Comparison of ENCODE assay signal across 8 mouse cellular contexts in genomic region chr14:32160563-32160962, GRCm38 (mm10). TPM values are rescaled to one million over a fixed set of nuclear protein-coding genes. Genes with fewer than 3 reads are reported as not detected.
A peak's percentile ranks its signal among the peaks of the same experiment; 100 is the strongest.
DNase-seq lines count a peak whose midpoint lies in the region; ATAC-seq lines count a peak whose summit lies in the region.

No protein-coding gene starts in this region.

- H3K4me3 ChIP-seq in kidney, embryonic 14.5 days (ENCODE audit: low read length): peak overlapping the region; percentile 65
- peak overlapping the region; percentile 78 for H3K4me3 ChIP-seq in hindbrain, embryonic 15.5 days
- peak overlapping the region; percentile 75 for H3K4me3 ChIP-seq in midbrain, embryonic 16.5 days (ENCODE audit: low read depth, low read length)

- no peak overlapping the region for H3K27ac ChIP-seq in kidney, embryonic 14.5 days (ENCODE audit: low read depth, low read length)
- H3K27ac ChIP-seq in hindbrain, embryonic 15.5 days (replicated peaks): peak overlapping the region; percentile 85
- peak overlapping the region; percentile 89; the same call in 1 of the 2 replicates for H3K27ac ChIP-seq in midbrain, embryonic 16.5 days (ENCODE audit: low read length)

- no peaks in the 10 kb centered on the region for H3K36me3 ChIP-seq in kidney, embryonic 14.5 days (ENCODE audit: control insufficient read depth, insufficient read depth, low read length)
- H3K36me3 ChIP-seq in hindbrain, embryonic 15.5 days: no peaks in the 10 kb centered on the region
- H3K36me3 ChIP-seq in midbrain, embryonic 16.5 days (ENCODE audit: control insufficient read depth, insufficient read depth, low read length): no peaks in the 10 kb centered on the region

- H3K4me1 ChIP-seq in kidney, embryonic 14.5 days (ENCODE audit: control insufficient read depth, insufficient read depth, low read length): peaks cover 20% of the 10 kb centered on the region
- H3K4me1 ChIP-seq in hindbrain, embryonic 15.5 days (replicated peaks): peaks cover 32% of the 10 kb centered on the region
- peaks cover 26% of the 10 kb centered on the region for H3K4me1 ChIP-seq in midbrain, embryonic 16.5 days (ENCODE audit: control insufficient read depth, insufficient read depth, low read length)

- no peaks in the 10 kb centered on the region for H3K27me3 ChIP-seq in kidney, embryonic 14.5 days (ENCODE audit: control insufficient read depth, insufficient read depth, low read length)
- H3K27me3 ChIP-seq in hindbrain, embryonic 15.5 days: no peaks in the 10 kb centered on the region
- H3K27me3 ChIP-seq in midbrain, embryonic 16.5 days (ENCODE audit: control insufficient read depth, insufficient read depth, low read depth, low read length): no peaks in the 10 kb centered on the region

- WGBS in kidney, embryonic 14.5 days: 30% methylated on average over 7 of the region's 7 CpGs
- 44% methylated on average over 7 of the region's 7 CpGs for WGBS in hindbrain, embryonic 15.5 days
- 43% methylated on average over 7 of the region's 7 CpGs for WGBS in midbrain, embryonic 16.5 days

- H3K9ac ChIP-seq in kidney, embryonic 14.5 days (ENCODE audit: low read depth, low read length): peak overlapping the region; percentile 77
- peak overlapping the region; percentile 87 for H3K9ac ChIP-seq in hindbrain, embryonic 15.5 days
- H3K9ac ChIP-seq in midbrain, embryonic 16.5 days (ENCODE audit: low read depth, low read length): peak overlapping the region; percentile 100

- DNase-seq in kidney, adult 11 months: no peak
- DNase-seq in c-Kit-positive CD71-positive TER-119-positive erythroid progenitor cells, embryonic 14.5 days (ENCODE audit: low spot score): peak; percentile 37
- DNase-seq in layer of hippocampus, adult 9-11 months: no peak
- DNase-seq in right cerebral cortex, adult 2 months (ENCODE audit: low spot score in 2 of 2): no peak
- DNase-seq in testis, postnatal 14 days (ENCODE audit: low spot score): no peak

- ATAC-seq in kidney, embryonic 14.5 days (ENCODE audit: low FRiP score, low TSS enrichment): no peak
- ATAC-seq in hindbrain, embryonic 15.5 days (ENCODE audit: low FRiP score, low read depth): no peak
- no peak for ATAC-seq in midbrain, embryonic 16.5 days

- peak overlapping the region; percentile 75 for H3K4me2 ChIP-seq in kidney, embryonic 14.5 days (replicated peaks; ENCODE audit: low read depth, low read length)
- peak overlapping the region; percentile 79 for H3K4me2 ChIP-seq in hindbrain, embryonic 15.5 days
- peak overlapping the region; percentile 91 for H3K4me2 ChIP-seq in midbrain, embryonic 16.5 days (ENCODE audit: low read length)

- H3K9me3 ChIP-seq in kidney, embryonic 14.5 days (ENCODE audit: control insufficient read depth, low read length): no peaks in the 10 kb centered on the region
- H3K9me3 ChIP-seq in hindbrain, embryonic 15.5 days: no peaks in the 10 kb centered on the region
- H3K9me3 ChIP-seq in midbrain, embryonic 16.5 days (replicated peaks; ENCODE audit: control insufficient read depth, low read length, poor library complexity, severe bottlenecking): no peaks in the 10 kb centered on the region

RNA-seq across cellular contexts. Expression of gene Ncoa4, which starts 0.9 kb away (rescaled TPM):
- 74.8 and 106 TPM in 2 replicates for polyA plus RNA-seq in kidney, embryonic 14.5 days (2014; fragmentation: Nextera tagmentation; extraction: Ambion mirVana)
- polyA plus RNA-seq in hindbrain, embryonic 15.5 days (2015; fragmentation: Nextera tagmentation; extraction: Ambion mirVana): 95.6 and 103 TPM in 2 replicates
- 107 and 110 TPM in 2 replicates for polyA plus RNA-seq in midbrain, embryonic 16.5 days (2015; fragmentation: Nextera tagmentation; extraction: Ambion mirVana)

RNA-seq across cellular contexts. Expression of gene Msmb, which starts 18.7 kb away (rescaled TPM):
- polyA plus RNA-seq in kidney, embryonic 14.5 days (2014; fragmentation: Nextera tagmentation; extraction: Ambion mirVana): not detected in 2 replicates
- not detected in 2 replicates for polyA plus RNA-seq in hindbrain, embryonic 15.5 days (2015; fragmentation: Nextera tagmentation; extraction: Ambion mirVana)
- not detected in 2 replicates for polyA plus RNA-seq in midbrain, embryonic 16.5 days (2015; fragmentation: Nextera tagmentation; extraction: Ambion mirVana)

RNA-seq across cellular contexts. Expression of gene Timm23, which starts 41.1 kb away (rescaled TPM):
- polyA plus RNA-seq in kidney, embryonic 14.5 days (2014; fragmentation: Nextera tagmentation; extraction: Ambion mirVana): 324 and 335 TPM in 2 replicates
- polyA plus RNA-seq in hindbrain, embryonic 15.5 days (2015; fragmentation: Nextera tagmentation; extraction: Ambion mirVana): 225 and 227 TPM in 2 replicates
- polyA plus RNA-seq in midbrain, embryonic 16.5 days (2015; fragmentation: Nextera tagmentation; extraction: Ambion mirVana): 205 and 214 TPM in 2 replicates

RNA-seq across cellular contexts. Expression of gene Parg, which starts 41.2 kb away (rescaled TPM):
- polyA plus RNA-seq in kidney, embryonic 14.5 days (2014; fragmentation: Nextera tagmentation; extraction: Ambion mirVana): 30.6 and 57.5 TPM in 2 replicates
- polyA plus RNA-seq in hindbrain, embryonic 15.5 days (2015; fragmentation: Nextera tagmentation; extraction: Ambion mirVana): 31.0 and 34.6 TPM in 2 replicates
- polyA plus RNA-seq in midbrain, embryonic 16.5 days (2015; fragmentation: Nextera tagmentation; extraction: Ambion mirVana): 31.1 and 34.5 TPM in 2 replicates
